Mouse (Mus musculus): ENCODE results near the gene Sema6c. TPM values are rescaled to one million over a fixed set of nuclear protein-coding genes. Genes with fewer than 3 reads are reported as not detected.
"Not testable (repeated sequence)": the region's sequence is repeated elsewhere in the genome, so short reads cannot be mapped to it uniquely, and the experiment has no call there.

Sema6c gene
- polyA plus RNA-seq, 1 experiment from 2014 or later = 3.9 TPM

- H3K4me1 ChIP-seq = peaks cover 43% of the 10 kb centered on the region
- peak within 1 kb of the TSS; percentile 73 for H3K4me2 ChIP-seq
- H3K27me3 ChIP-seq = no peaks in the 10 kb centered on the region
- H3K9ac ChIP-seq = peak within 1 kb of the TSS; percentile 65
- peaks cover 17% of the 10 kb centered on the region for H3K36me3 ChIP-seq
- peak within 1 kb of the TSS; percentile 29 for H3K27ac ChIP-seq
- peak; percentile 88 for ATAC-seq (replicated peaks; ENCODE audit: low FRiP score)
- 0% methylated on average over 20 of the region's 20 CpGs for WGBS
- H3K4me3 ChIP-seq (replicated peaks) = peak within 1 kb of the TSS; percentile 56
- H3K9me3 ChIP-seq (replicated peaks) = no peaks in the 10 kb centered on the region
Measured at GRCm38 (mm10) chr3:95133680-95134101, 26.6 kb upstream of the Sema6c start, which contains the start of the genes Scnm1 and Lysmd1. TSS of gene Scnm1 (minus strand) at chr3:95134011. TSS of gene Lysmd1 (plus strand) at chr3:95134088.

- no CpG with 5 or more reads among the region's 12 CpGs for WGBS
- H3K4me2 ChIP-seq; H3K27ac ChIP-seq; H3K27me3 ChIP-seq; H3K9me3 ChIP-seq (replicated peaks); H3K9ac ChIP-seq: not testable (repeated sequence)
- H3K4me3 ChIP-seq (replicated peaks) = peak overlapping the region; percentile 56
- ATAC-seq (replicated peaks; ENCODE audit: low FRiP score) = peak; percentile 30
- H3K36me3 ChIP-seq = peaks cover 17% of the 10 kb centered on the region
- H3K4me1 ChIP-seq = peaks cover 39% of the 10 kb centered on the region
Measured at GRCm38 (mm10) chr3:95134133-95134532, 26.1 kb upstream of the Sema6c start.

GRCm38 (mm10) chr3:95135023-95135422 lies 25.2 kb upstream of the Sema6c start:
- ATAC-seq (replicated peaks; ENCODE audit: low FRiP score) = 0 out of 2 replicates have a peak, but pooled peaks have one; percentile 26
- Histone ChIP-seq H3K4me1 (peaks cover 30% of the 10 kb centered on the region), H3K9ac (no peak overlapping the region), H3K9me3 (replicated peaks) (no peaks in the 10 kb centered on the region), H3K27ac (no peak overlapping the region), H3K4me2 (peak overlapping the region; percentile 55), H3K4me3 (replicated peaks) (peak overlapping the region; percentile 32), H3K27me3 (no peaks in the 10 kb centered on the region), H3K36me3 (peaks cover 20% of the 10 kb centered on the region)
- 23% methylated on average over 6 of the region's 6 CpGs for WGBS

GRCm38 (mm10) chr3:95135433-95136052 lies 24.7 kb upstream of the Sema6c start:
- no peak overlapping the region for H3K27ac ChIP-seq
- 84% methylated on average over 7 of the region's 7 CpGs for WGBS

GRCm38 (mm10) chr3:95136336-95136735 lies 23.9 kb upstream of the Sema6c start:
- WGBS = 96% methylated on average over 3 of the region's 3 CpGs

More at GRCm38 (mm10) chr3:95135433-95136052, 24.7 kb upstream of the Sema6c start:
- no peak overlapping the region for H3K9ac ChIP-seq
- no peaks in the 10 kb centered on the region for H3K9me3 ChIP-seq (replicated peaks)
- no peak for ATAC-seq (replicated peaks; ENCODE audit: low FRiP score)
- H3K4me2 ChIP-seq = peak overlapping the region; percentile 55
- H3K4me3 ChIP-seq (replicated peaks) = peak overlapping the region; percentile 32
- H3K4me1 ChIP-seq = peaks cover 27% of the 10 kb centered on the region
- H3K36me3 ChIP-seq = peaks cover 25% of the 10 kb centered on the region
- no peaks in the 10 kb centered on the region for H3K27me3 ChIP-seq

GRCm38 (mm10) chr3:95139586-95140288 lies 20.5 kb upstream of the Sema6c start:
- Histone ChIP-seq H3K36me3 (peaks cover 20% of the 10 kb centered on the region), H3K27me3 (no peaks in the 10 kb centered on the region), H3K9me3 (replicated peaks) (no peaks in the 10 kb centered on the region), H3K9ac (no peak overlapping the region), H3K4me2 (0 out of 2 replicates have a peak overlapping the region, but pooled peaks have one; percentile 9), H3K4me1 (peaks cover 18% of the 10 kb centered on the region), H3K27ac (no peak overlapping the region), H3K4me3 (replicated peaks) (no peak overlapping the region)
- no peak for ATAC-seq (replicated peaks; ENCODE audit: low FRiP score)
- 71% methylated on average over 25 of the region's 25 CpGs for WGBS

More at GRCm38 (mm10) chr3:95136336-95136735, 23.9 kb upstream of the Sema6c start:
- ATAC-seq (replicated peaks; ENCODE audit: low FRiP score) = no peak
- H3K4me2 ChIP-seq = 0 out of 2 replicates have a peak overlapping the region, but pooled peaks have one; percentile 55
- no peak overlapping the region for H3K27ac ChIP-seq
- no peak overlapping the region for H3K9ac ChIP-seq
- H3K36me3 ChIP-seq = peaks cover 26% of the 10 kb centered on the region
- no peaks in the 10 kb centered on the region for H3K27me3 ChIP-seq
- no peak overlapping the region for H3K4me3 ChIP-seq (replicated peaks)
- peaks cover 27% of the 10 kb centered on the region for H3K4me1 ChIP-seq
- H3K9me3 ChIP-seq (replicated peaks) = no peaks in the 10 kb centered on the region

- 70% methylated on average over 18 of the region's 18 CpGs for WGBS
- Histone ChIP-seq H3K9me3 (replicated peaks) (no peaks in the 10 kb centered on the region), H3K4me1 (peaks cover 13% of the 10 kb centered on the region), H3K4me2 (0 out of 2 replicates have a peak overlapping the region, but pooled peaks have one; percentile 9), H3K27ac (no peak overlapping the region), H3K27me3 (no peaks in the 10 kb centered on the region), H3K36me3 (peaks cover 20% of the 10 kb centered on the region), H3K9ac (no peak overlapping the region), H3K4me3 (replicated peaks) (no peak overlapping the region)
- no peak for ATAC-seq (replicated peaks; ENCODE audit: low FRiP score)
Measured at GRCm38 (mm10) chr3:95140289-95140595, 20.0 kb upstream of the Sema6c start.

GRCm38 (mm10) chr3:95140795-95141194 lies 19.5 kb upstream of the Sema6c start:
- no peak overlapping the region for H3K4me3 ChIP-seq (replicated peaks)
- H3K9me3 ChIP-seq (replicated peaks) = no peaks in the 10 kb centered on the region
- ATAC-seq (replicated peaks; ENCODE audit: low FRiP score) = no peak
- H3K4me2 ChIP-seq = no peak overlapping the region
- H3K36me3 ChIP-seq = peaks cover 20% of the 10 kb centered on the region
- WGBS = 94% methylated on average over 6 of the region's 6 CpGs
- no peaks in the 10 kb centered on the region for H3K27me3 ChIP-seq
- H3K4me1 ChIP-seq = peaks cover 8% of the 10 kb centered on the region
- no peak overlapping the region for H3K9ac ChIP-seq
- no peak overlapping the region for H3K27ac ChIP-seq

- no peak overlapping the region for H3K4me3 ChIP-seq (replicated peaks)
- no peaks in the 10 kb centered on the region for H3K9me3 ChIP-seq (replicated peaks)
- 92% methylated on average over 9 of the region's 9 CpGs for WGBS
- peaks cover 20% of the 10 kb centered on the region for H3K36me3 ChIP-seq
- peaks cover 3% of the 10 kb centered on the region; the same call in 1 of the 2 replicates for H3K4me1 ChIP-seq
- H3K27ac ChIP-seq = no peak overlapping the region
- no peak overlapping the region for H3K4me2 ChIP-seq
- ATAC-seq (replicated peaks; ENCODE audit: low FRiP score) = no peak
- no peak overlapping the region for H3K9ac ChIP-seq
- no peaks in the 10 kb centered on the region for H3K27me3 ChIP-seq
Measured at GRCm38 (mm10) chr3:95141474-95141873, 18.8 kb upstream of the Sema6c start.

- H3K9me3 ChIP-seq (replicated peaks) = no peaks in the 10 kb centered on the region
- ATAC-seq (replicated peaks; ENCODE audit: low FRiP score) = no peak
- no peaks in the 10 kb centered on the region for H3K27me3 ChIP-seq
- H3K36me3 ChIP-seq = peaks cover 20% of the 10 kb centered on the region
- H3K9ac ChIP-seq = no peak within 1 kb of the TSS
- H3K4me1 ChIP-seq = peaks cover 3% of the 10 kb centered on the region; the same call in 1 of the 2 replicates
- H3K4me3 ChIP-seq (replicated peaks) = no peak within 1 kb of the TSS
- 85% methylated on average over 10 of the region's 10 CpGs for WGBS
- no peak within 1 kb of the TSS for H3K4me2 ChIP-seq
- H3K27ac ChIP-seq = no peak within 1 kb of the TSS
Measured at GRCm38 (mm10) chr3:95141952-95142616, 18.2 kb upstream of the Sema6c start, which contains the start of gene Tnfaip8l2. TSS of gene Tnfaip8l2 (minus strand) at chr3:95142360.

- 10% methylated on average over 5 of the region's 5 CpGs for WGBS
- peaks cover 20% of the 10 kb centered on the region for H3K36me3 ChIP-seq
- no peak overlapping the region for H3K4me2 ChIP-seq
Measured at GRCm38 (mm10) chr3:95142617-95143011, 17.6 kb upstream of the Sema6c start.

GRCm38 (mm10) chr3:95147924-95148323 lies 12.3 kb upstream of the Sema6c start:
- H3K4me2 ChIP-seq = no peak overlapping the region
- no peak for ATAC-seq (replicated peaks; ENCODE audit: low FRiP score)
- H3K27me3 ChIP-seq = no peaks in the 10 kb centered on the region
- H3K4me1 ChIP-seq = no peaks in the 10 kb centered on the region
- no peaks in the 10 kb centered on the region for H3K9me3 ChIP-seq (replicated peaks)
- H3K9ac ChIP-seq = no peak overlapping the region
- H3K4me3 ChIP-seq (replicated peaks) = no peak overlapping the region
- no peak overlapping the region for H3K27ac ChIP-seq
- WGBS = 50% methylated on average over 3 of the region's 3 CpGs
- no peaks in the 10 kb centered on the region for H3K36me3 ChIP-seq

More at GRCm38 (mm10) chr3:95142617-95143011, 17.6 kb upstream of the Sema6c start:
- Histone ChIP-seq H3K9me3 (replicated peaks) (no peaks in the 10 kb centered on the region), H3K4me3 (replicated peaks) (no peak overlapping the region), H3K27me3 (no peaks in the 10 kb centered on the region), H3K4me1 (peaks cover 3% of the 10 kb centered on the region; the same call in 1 of the 2 replicates), H3K9ac (no peak overlapping the region), H3K27ac (no peak overlapping the region)
- ATAC-seq (replicated peaks; ENCODE audit: low FRiP score) = peak; percentile 59
